Mouse (Mus musculus): ENCODE measurements around the gene Ssh2. TPM values are rescaled to one million over a fixed set of nuclear protein-coding genes. Genes with fewer than 3 reads are reported as not detected.

Gene Ssh2
- polyA plus RNA-seq, 2 experiments = 7.7 to 10.0 TPM

- Histone ChIP-seq H3K9ac (ENCODE audit: low read depth, low read length, severe bottlenecking) (no peak overlapping the region), H3K27ac (replicated peaks; ENCODE audit: low read depth, low read length) (no peak overlapping the region), H3K27me3 (ENCODE audit: control insufficient read depth, insufficient read depth, low read length) (no peaks in the 10 kb centered on the region), H3K36me3 (ENCODE audit: control insufficient read depth, insufficient read depth, low read length) (no peaks in the 10 kb centered on the region), H3K4me1 (ENCODE audit: control insufficient read depth, insufficient read depth, low read length) (no peaks in the 10 kb centered on the region), H3K4me2 (replicated peaks; ENCODE audit: low read depth, low read length, severe bottlenecking) (no peak overlapping the region), H3K4me3 (replicated peaks; ENCODE audit: low read length) (no peak overlapping the region), H3K9me3 (ENCODE audit: control insufficient read depth, low read length) (no peaks in the 10 kb centered on the region)
- no peak for ATAC-seq (ENCODE audit: low FRiP score, low read depth)
- no peak for DNase-seq (ENCODE audit: low spot score)
- 69% methylated on average over 2 of the region's 2 CpGs for WGBS
- TF ChIP-seq POLR2A (IDR thresholded peaks at IDR 0.05; ENCODE audit: borderline replicate concordance, extremely low read depth, insufficient read depth, insufficient read length) = no peak
These were observed 186.4 kb downstream of the Ssh2 start for GRCm38 (mm10) chr11:77402508-77402907.

DNA sequence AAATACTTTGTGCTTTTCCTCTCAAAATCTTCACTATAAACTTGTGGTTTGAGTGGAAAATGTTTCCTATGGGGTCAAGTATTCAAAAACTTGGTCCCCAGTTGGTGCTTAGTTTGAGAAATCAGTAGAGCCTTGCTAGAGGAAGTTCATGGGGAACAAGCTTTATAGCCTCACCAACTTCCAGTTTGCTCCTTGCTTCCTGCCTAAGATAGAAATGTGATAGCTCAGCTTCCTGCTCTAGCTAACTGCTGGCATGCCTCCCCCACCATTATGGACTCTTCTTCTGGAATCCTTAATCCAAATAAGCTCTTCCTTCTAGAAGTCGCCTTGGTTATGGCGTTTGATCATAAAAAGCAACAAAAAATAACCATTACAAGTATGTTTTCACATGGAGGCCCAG lies 190.2 kb downstream of the Ssh2 start:
- Histone ChIP-seq H3K27ac (replicated peaks; ENCODE audit: low read depth, low read length) (no peak overlapping the region), H3K9me3 (ENCODE audit: control insufficient read depth, low read length) (no peaks in the 10 kb centered on the region), H3K27me3 (ENCODE audit: control insufficient read depth, insufficient read depth, low read length) (no peaks in the 10 kb centered on the region), H3K4me2 (replicated peaks; ENCODE audit: low read depth, low read length, severe bottlenecking) (no peak overlapping the region), H3K9ac (ENCODE audit: low read depth, low read length, severe bottlenecking) (no peak overlapping the region), H3K36me3 (ENCODE audit: control insufficient read depth, insufficient read depth, low read length) (peaks cover 5% of the 10 kb centered on the region; the same call in 1 of the 2 replicates), H3K4me3 (replicated peaks; ENCODE audit: low read length) (no peak overlapping the region), H3K4me1 (ENCODE audit: control insufficient read depth, insufficient read depth, low read length) (no peaks in the 10 kb centered on the region)
- ATAC-seq (ENCODE audit: low FRiP score, low read depth) (no peak), DNase-seq (ENCODE audit: low spot score) (no peak)
- WGBS = 75% methylated on average over 2 of the region's 2 CpGs
- no peak for TF ChIP-seq POLR2A (IDR thresholded peaks at IDR 0.05; ENCODE audit: borderline replicate concordance, extremely low read depth, insufficient read depth, insufficient read length)

- Histone ChIP-seq H3K9me3 (ENCODE audit: control insufficient read depth, low read length) (no peaks in the 10 kb centered on the region), H3K27me3 (ENCODE audit: control insufficient read depth, insufficient read depth, low read length) (no peaks in the 10 kb centered on the region), H3K4me1 (ENCODE audit: control insufficient read depth, insufficient read depth, low read length) (no peaks in the 10 kb centered on the region), H3K27ac (replicated peaks; ENCODE audit: low read depth, low read length) (no peak overlapping the region), H3K4me3 (replicated peaks; ENCODE audit: low read length) (no peak overlapping the region), H3K36me3 (ENCODE audit: control insufficient read depth, insufficient read depth, low read length) (peaks cover 5% of the 10 kb centered on the region; the same call in 1 of the 2 replicates), H3K9ac (ENCODE audit: low read depth, low read length, severe bottlenecking) (no peak overlapping the region), H3K4me2 (replicated peaks; ENCODE audit: low read depth, low read length, severe bottlenecking) (no peak overlapping the region)
- WGBS = 78% methylated on average over 6 of the region's 6 CpGs
- TF ChIP-seq POLR2A (IDR thresholded peaks at IDR 0.05; ENCODE audit: borderline replicate concordance, extremely low read depth, insufficient read depth, insufficient read length) = no peak
- ATAC-seq (ENCODE audit: low FRiP score, low read depth) (no peak), DNase-seq (ENCODE audit: low spot score) (peak; percentile 76)
These were observed 193.8 kb downstream of the Ssh2 start for GRCm38 (mm10) chr11:77409879-77410278.

DNA sequence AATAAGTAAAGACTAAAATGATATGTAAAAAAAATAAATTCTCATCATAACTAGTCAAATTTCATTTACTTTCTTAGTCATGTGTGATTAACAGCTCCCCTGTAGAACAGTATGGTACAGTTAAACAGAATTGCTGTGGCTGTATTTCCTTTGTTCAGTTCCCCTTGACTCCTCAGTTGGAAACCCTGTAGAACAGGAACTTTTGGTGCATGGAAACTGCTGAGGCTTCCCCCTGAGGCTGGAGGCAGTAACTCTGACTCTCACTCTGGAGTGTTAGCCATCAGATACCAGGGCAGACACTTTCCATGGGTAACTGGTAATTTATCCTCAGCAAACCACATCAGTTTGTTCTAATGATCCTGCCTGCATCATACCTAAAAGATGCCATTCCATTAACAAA lies 195.2 kb downstream of the Ssh2 start:
- Histone ChIP-seq H3K4me1 (ENCODE audit: control insufficient read depth, insufficient read depth, low read length) (no peaks in the 10 kb centered on the region), H3K27ac (replicated peaks; ENCODE audit: low read depth, low read length) (no peak overlapping the region), H3K27me3 (ENCODE audit: control insufficient read depth, insufficient read depth, low read length) (no peaks in the 10 kb centered on the region), H3K9ac (ENCODE audit: low read depth, low read length, severe bottlenecking) (no peak overlapping the region), H3K36me3 (ENCODE audit: control insufficient read depth, insufficient read depth, low read length) (peaks cover 5% of the 10 kb centered on the region; the same call in 1 of the 2 replicates), H3K4me2 (replicated peaks; ENCODE audit: low read depth, low read length, severe bottlenecking) (no peak overlapping the region), H3K4me3 (replicated peaks; ENCODE audit: low read length) (no peak overlapping the region), H3K9me3 (ENCODE audit: control insufficient read depth, low read length) (no peaks in the 10 kb centered on the region)
- no peak for DNase-seq (ENCODE audit: low spot score)
- no peak for ATAC-seq (ENCODE audit: low FRiP score, low read depth)
- TF ChIP-seq POLR2A (IDR thresholded peaks at IDR 0.05; ENCODE audit: borderline replicate concordance, extremely low read depth, insufficient read depth, insufficient read length) = no peak

DNA sequence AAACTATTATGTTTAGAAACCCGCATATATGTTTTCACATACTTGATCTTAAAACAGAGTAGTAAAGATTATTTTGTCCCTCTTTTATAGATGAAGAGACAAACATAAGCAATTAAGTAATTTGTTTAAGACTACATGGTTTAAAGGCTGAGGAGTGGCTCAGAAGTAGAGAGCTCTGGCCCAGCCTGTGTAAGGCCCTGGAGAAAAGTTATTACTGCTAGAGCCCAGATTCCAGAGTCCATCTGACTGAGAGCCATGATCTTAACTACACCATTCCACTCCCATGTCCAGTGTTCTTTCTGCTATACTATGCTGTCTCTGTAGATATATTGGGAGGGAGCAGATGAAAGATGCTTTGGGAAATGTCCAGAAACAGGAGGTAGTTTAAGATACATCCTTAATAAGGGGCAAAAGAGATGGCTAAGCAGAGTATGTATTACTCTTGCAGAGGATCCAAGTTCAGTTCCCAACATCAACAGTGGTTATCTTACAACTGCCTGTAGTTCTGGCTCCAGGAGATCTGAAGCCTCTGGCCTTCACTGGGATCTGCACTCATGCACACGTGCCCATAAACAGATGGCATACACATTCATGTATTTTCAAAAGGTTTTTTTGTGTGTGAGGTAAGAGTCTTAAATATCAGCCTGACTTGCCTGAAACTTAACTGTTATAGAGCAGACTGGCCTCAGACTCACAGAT lies 198.2 kb downstream of the Ssh2 start:
- Histone ChIP-seq H3K4me1 (ENCODE audit: control insufficient read depth, insufficient read depth, low read length) (0 out of 2 replicates have a peak, but pooled peaks cover 4% of the 10 kb centered on the region), H3K4me3 (replicated peaks; ENCODE audit: low read length) (no peak overlapping the region), H3K27me3 (ENCODE audit: control insufficient read depth, insufficient read depth, low read length) (no peaks in the 10 kb centered on the region), H3K4me2 (replicated peaks; ENCODE audit: low read depth, low read length, severe bottlenecking) (no peak overlapping the region), H3K36me3 (ENCODE audit: control insufficient read depth, insufficient read depth, low read length) (no peaks in the 10 kb centered on the region), H3K9me3 (ENCODE audit: control insufficient read depth, low read length) (no peaks in the 10 kb centered on the region), H3K27ac (replicated peaks; ENCODE audit: low read depth, low read length) (no peak overlapping the region), H3K9ac (ENCODE audit: low read depth, low read length, severe bottlenecking) (no peak overlapping the region)
- DNase-seq (ENCODE audit: low spot score) (no peak), ATAC-seq (ENCODE audit: low FRiP score, low read depth) (no peak)
- TF ChIP-seq POLR2A (IDR thresholded peaks at IDR 0.05; ENCODE audit: borderline replicate concordance, extremely low read depth, insufficient read depth, insufficient read length) = no peak
- WGBS = 81% methylated on average over 2 of the region's 2 CpGs
